Mouse (Mus musculus) liver, adult 2 months (tissue): ENCODE results near the gene Wasf3.

Source experiments
- CTCF ChIP-seq: fragments of 200-500 bp; IDR thresholded peaks from 2 replicates; pipeline ENCODE4 v1.5.1; 2011; ENCODE audit warnings: low read depth, low read length, control low read depth
- POLR2A ChIP-seq: fragments of 200-500 bp; IDR thresholded peaks from 2 replicates; pipeline ENCODE4 v1.6.1; 2011; ENCODE audit warnings: low read length, control low read depth; ENCODE audit not compliant: insufficient read depth; ENCODE audit errors: extremely low read depth

- no peak for TF ChIP-seq POLR2A
- no peak for TF ChIP-seq CTCF
Measured at GRCm38 (mm10) chr5:146415218-146415617, 30.4 kb downstream of the Wasf3 start.
